Mouse (Mus musculus) heart, postnatal 14 days (tissue): ENCODE data around the gene Fhit. TPM values are rescaled to one million over a fixed set of nuclear protein-coding genes. Genes with fewer than 3 reads are reported as not detected.

Experiments used
- DNase-seq, 2 experiments: peaks; one replicate each; pipeline ENCODE4 v3.0.0; 2021 to 2022
- intact Hi-C: fragments of 180-260 bp; cut with DNase I; formaldehyde crosslinking; loops from one replicate; pipeline ENCODE4 v1.15.1; 2025
- total RNA-seq, 2 experiments: library from RNA; stranded (reverse); gene quantifications; 2 replicates each; pipeline ENCODE4 v1.2.3; 2021

Fhit gene
- total RNA-seq, 2 experiments from 2014 or later: 4.3 to 7.1 TPM

GRCm38 (mm10) chr14:9643700-9644099 lies 1518.1 kb downstream of the Fhit start:
- no peak for DNase-seq
- intact Hi-C loops: no loop called here

- DNase-seq: no peak
- intact Hi-C loops: no loop called here
These were observed 1519.2 kb downstream of the Fhit start for GRCm38 (mm10) chr14:9642628-9643027.

- intact Hi-C loops: no loop called here
- no peak for DNase-seq
These were observed 1519.8 kb downstream of the Fhit start for GRCm38 (mm10) chr14:9642068-9642467.

- DNase-seq: no peak
- intact Hi-C loops: no loop called here
These were observed 1527.4 kb downstream of the Fhit start for GRCm38 (mm10) chr14:9634247-9634991.

- intact Hi-C loops: no loop called here
- no peak for DNase-seq
These were observed 1529.3 kb downstream of the Fhit start for GRCm38 (mm10) chr14:9632537-9632936.

- no peak for DNase-seq
- intact Hi-C loops: no loop called here
These were observed 1538.4 kb downstream of the Fhit start for GRCm38 (mm10) chr14:9623219-9624043.

GRCm38 (mm10) chr14:9620902-9621540 lies 1540.8 kb downstream of the Fhit start:
- no peak for DNase-seq

GRCm38 (mm10) chr14:9619840-9620239 lies 1542.0 kb downstream of the Fhit start:
- DNase-seq: no peak
- intact Hi-C loops: no loop called here

More at GRCm38 (mm10) chr14:9620902-9621540, 1540.8 kb downstream of the Fhit start:
- intact Hi-C loops: no loop called here

GRCm38 (mm10) chr14:9613126-9613525 lies 1548.7 kb downstream of the Fhit start:
- intact Hi-C loops: no loop called here
- no peak for DNase-seq

GRCm38 (mm10) chr14:9609120-9609519 lies 1552.7 kb downstream of the Fhit start:
- intact Hi-C loops: no loop called here
- DNase-seq: no peak

GRCm38 (mm10) chr14:9606584-9607377 lies 1555.1 kb downstream of the Fhit start:
- intact Hi-C loops: no loop called here
- DNase-seq: no peak

- intact Hi-C loops: no loop called here
- no peak for DNase-seq
These were observed 1561.6 kb downstream of the Fhit start for GRCm38 (mm10) chr14:9600271-9600670.

GRCm38 (mm10) chr14:9597460-9597977 lies 1564.3 kb downstream of the Fhit start:
- intact Hi-C loops: no loop called here
- DNase-seq: no peak

- intact Hi-C loops: no loop called here
- DNase-seq: no peak
These were observed 1572.7 kb downstream of the Fhit start for GRCm38 (mm10) chr14:9589121-9589520.

- DNase-seq: no peak
- intact Hi-C loops: no loop called here
These were observed 1573.9 kb downstream of the Fhit start for GRCm38 (mm10) chr14:9587900-9588299.

GRCm38 (mm10) chr14:9583227-9584155 lies 1578.3 kb downstream of the Fhit start:
- DNase-seq: no peak
- intact Hi-C loops: loop anchor here (2.0 kb wide), 1 partner anchor 59 kb away; no protein-coding TSS in a partner anchor

- no peak for DNase-seq
- intact Hi-C loops: no loop called here
These were observed 1605.5 kb downstream of the Fhit start for GRCm38 (mm10) chr14:9556333-9556732.

GRCm38 (mm10) chr14:9555807-9556206 lies 1606.0 kb downstream of the Fhit start:
- intact Hi-C loops: no loop called here
- DNase-seq: peak in 1 of 2 experiments; percentile 2

- intact Hi-C loops: no loop called here
- DNase-seq: no peak
These were observed 1609.7 kb downstream of the Fhit start for GRCm38 (mm10) chr14:9552149-9552548.
